Mouse (Mus musculus) testis, adult 2 months (tissue): ENCODE measurements at regions not wholly inside any gene's neighbourhood (a gene's known extent, or its start where the extent isn't known, plus 50 kb on each side); places are given as distances from the start of the nearest gene placed in this dataset.

ENCODE experiments used
- CTCF ChIP-seq: fragments of 200-500 bp; IDR thresholded peaks from 2 replicates; pipeline ENCODE4 v1.5.1; 2012; ENCODE audit warnings: low read depth, mild to moderate bottlenecking, inconsistent platforms, low read length, moderate library complexity; ENCODE audit not compliant: control insufficient read depth, insufficient read depth, insufficient replicate concordance
- POLR2A ChIP-seq: fragments of 200-500 bp; IDR thresholded peaks from 2 replicates; pipeline ENCODE4 v1.6.1; 2012; ENCODE audit warnings: low read depth, mild to moderate bottlenecking, inconsistent platforms, low read length, moderate library complexity; ENCODE audit not compliant: control insufficient read depth

DNA sequence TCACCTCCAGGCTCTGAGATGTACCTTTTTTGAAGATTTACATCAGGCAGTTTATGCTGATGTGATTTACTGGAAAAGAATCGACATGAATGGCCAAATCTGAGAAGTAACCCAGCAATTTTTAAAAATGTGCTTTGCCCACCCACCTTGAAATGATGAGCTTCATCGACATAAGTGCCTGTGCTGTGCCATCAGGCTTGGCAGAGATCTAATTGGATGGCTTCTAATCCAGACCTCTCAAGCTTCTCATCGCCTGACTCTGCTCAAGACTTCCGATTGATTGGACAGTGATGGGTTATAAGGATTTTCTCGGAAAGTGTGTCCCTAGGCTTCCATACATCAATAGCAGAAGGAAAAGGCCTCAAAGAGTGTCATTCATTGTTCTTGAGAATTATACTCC lies 621.9 kb upstream of the Klhl29 start:
- TF ChIP-seq CTCF (no peak), POLR2A (no peak)
